Mouse (Mus musculus) 3T3-L1 (cell line): Measurements from ENCODE around the gene Elovl7.
A peak's percentile ranks its signal among the peaks of the same experiment; 100 is the strongest.

Experiments used
- DNase-seq: peaks from one replicate; pipeline ENCODE4 v3.0.0-alpha.2; 2015; ENCODE audit warnings: low read depth, low spot score

Elovl7 gene

DNA sequence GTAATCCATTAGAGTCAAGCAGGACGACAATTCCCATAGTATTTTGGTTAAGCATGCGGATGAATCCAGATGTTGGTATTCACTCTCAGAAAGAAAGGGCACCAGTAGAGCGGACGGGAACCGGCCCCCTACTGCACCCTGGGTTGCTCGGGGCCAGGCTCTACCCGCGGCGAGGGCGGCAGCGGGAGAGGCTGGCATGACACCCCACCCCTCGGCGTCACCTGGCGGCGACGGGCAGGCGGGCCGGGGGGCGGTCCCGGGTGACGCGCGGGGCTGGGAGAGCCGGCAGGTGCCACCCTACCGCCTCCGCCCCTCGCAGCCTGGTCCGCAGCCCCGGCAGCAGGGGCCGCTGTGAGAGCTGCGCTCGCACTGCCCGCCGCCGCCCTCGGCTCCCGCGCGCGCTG lies at the start of gene Elovl7:
Gene Elovl7, plus strand, starts transcription at position 324 of the 404 bp plus-strand sequence.
- DNase-seq = no peak

DNA sequence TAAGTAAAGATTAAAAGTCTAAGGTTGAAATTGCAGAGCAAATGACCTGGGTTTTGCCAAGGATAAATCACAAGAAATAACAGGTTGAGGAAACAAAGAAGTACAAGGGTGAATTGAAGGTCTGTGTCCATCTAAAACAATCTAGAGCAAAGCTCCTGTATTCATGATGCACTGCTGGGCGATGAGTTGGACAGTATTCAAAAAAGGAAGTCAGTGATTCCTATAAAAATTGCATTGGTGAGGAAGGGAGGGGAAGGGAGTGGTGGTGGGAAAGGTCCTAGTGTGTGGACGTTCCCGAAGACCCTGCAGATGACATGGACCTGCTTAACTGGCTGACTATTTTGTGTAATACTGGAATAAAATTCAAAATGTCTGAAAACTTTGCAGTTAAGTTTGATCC lies 49.6 kb upstream of the Elovl7 start:
- DNase-seq = no peak

GRCm38 (mm10) chr13:108170002-108170401 lies 44.2 kb upstream of the Elovl7 start:
- DNase-seq = no peak

- DNase-seq = no peak
These were observed 43.7 kb upstream of the Elovl7 start for GRCm38 (mm10) chr13:108170511-108170910.

GRCm38 (mm10) chr13:108179618-108180017 lies 34.6 kb upstream of the Elovl7 start:
- DNase-seq = no peak

DNA sequence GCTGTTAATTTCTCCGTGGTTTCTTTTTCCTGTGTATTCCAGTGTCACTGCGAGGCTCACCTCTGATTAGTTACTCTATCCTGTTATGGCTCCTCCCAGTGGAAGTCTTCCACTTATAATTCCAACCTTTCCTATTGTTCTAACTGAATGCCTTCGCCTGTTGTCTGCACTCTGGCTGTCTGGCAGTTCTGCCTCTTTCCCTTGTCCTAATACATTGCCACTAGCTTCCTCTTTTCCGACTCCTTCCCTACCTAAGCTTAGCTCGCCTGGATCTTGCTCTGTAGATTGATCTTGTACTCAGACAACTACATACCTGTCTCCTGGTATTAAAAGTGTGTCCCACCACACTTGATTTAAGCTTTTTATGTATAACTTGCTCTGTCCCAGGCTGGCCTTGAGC lies 33.4 kb upstream of the Elovl7 start:
- DNase-seq = no peak

DNA sequence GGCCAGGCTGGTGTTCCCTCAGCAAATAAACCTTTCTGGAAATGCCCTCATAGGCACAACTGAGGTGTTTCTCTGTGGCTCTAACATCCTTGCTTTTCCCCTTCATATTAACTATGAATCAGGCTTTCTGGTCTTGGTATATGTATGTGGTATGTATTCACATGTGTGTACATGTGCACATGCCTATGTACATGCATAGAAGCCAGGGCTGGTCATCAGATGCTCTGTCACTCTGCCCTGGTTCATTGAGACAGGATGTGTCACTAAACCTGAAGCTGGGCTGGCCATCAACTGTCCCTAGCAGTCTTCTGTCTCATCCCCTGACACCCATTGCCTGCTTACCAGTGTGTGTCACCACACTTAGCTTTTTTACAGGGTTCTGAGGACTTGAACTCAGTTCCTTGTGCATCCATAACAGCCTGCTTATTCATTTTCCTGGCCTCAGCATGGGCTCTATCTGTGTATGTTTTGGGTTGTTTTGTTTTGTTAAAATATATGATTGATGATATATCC lies 29.4 kb upstream of the Elovl7 start:
- no peak for DNase-seq

GRCm38 (mm10) chr13:108185530-108185929 lies 28.7 kb upstream of the Elovl7 start:
- DNase-seq = peak; percentile 3

DNA sequence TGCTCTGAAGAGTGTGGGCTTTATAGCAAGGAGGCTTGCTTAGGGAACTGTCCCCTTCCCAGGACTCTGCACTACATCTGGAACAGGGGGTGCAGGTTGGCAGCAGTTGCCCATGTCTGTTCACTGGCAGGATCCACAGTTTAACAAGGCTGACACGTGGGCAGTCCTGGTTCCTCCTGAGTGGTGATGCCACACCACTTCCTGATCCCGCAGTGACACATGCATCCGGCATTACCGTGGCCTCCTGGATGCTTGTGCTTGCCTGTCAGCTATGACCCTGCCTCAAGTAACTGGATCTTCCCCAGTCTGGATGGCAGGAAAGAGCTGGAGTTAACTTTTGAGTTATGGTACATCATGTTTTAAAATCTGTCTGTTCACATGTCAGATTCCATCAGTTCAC lies 26.2 kb upstream of the Elovl7 start:
- DNase-seq = peak; percentile 13

DNA sequence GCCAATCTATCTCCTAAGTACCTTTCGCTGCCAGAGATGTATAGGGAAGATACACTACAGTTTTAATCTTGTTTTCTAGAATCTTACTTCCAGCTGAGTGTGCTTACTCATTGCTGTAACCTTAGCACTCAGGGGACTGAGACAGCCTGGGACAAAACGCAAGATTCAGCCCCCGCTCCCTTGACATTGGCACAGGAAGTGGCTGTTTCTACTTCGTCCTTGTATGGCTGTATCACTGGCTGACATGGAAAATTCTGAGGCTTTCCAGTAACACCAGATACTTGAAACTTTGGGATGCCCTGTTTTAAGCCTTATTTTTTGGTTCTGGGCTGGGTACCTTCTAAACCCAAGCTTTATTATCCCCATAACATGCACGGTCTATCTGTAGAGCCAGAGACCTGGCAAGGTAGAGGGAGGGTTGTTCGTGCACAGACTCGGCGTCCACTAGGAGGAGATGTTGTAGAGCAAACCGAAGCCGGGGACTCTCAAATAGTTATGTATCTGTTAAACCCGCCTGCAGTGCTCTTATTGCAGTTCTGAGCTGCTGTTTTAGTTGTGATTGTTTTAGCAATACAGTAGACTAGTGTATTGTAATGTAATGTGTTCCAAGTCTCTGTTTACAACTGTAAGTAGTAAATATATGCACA lies 23.0 kb upstream of the Elovl7 start:
- DNase-seq = peak; percentile 66

DNA sequence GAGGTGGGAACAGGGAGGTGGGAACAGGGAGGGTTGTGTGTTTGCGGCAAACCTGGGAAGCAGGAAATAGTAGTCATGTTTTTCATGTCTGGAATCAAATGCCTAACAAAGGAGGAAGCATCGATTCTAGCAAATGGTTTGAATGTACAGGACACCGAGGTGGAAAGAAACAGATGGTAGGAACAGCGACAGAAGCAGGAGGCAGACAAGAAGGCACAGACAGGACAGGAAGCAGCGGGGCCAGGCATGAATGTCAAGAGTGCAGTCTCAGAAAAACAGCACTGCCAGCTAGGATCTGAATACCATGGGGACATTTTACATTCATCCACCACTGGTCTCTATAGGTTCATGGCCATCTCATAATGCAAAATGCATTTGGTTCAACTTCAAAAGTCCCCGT lies 18.7 kb upstream of the Elovl7 start:
- no peak for DNase-seq

GRCm38 (mm10) chr13:108204857-108205256 lies 9.3 kb upstream of the Elovl7 start:
- peak; percentile 12 for DNase-seq

DNA sequence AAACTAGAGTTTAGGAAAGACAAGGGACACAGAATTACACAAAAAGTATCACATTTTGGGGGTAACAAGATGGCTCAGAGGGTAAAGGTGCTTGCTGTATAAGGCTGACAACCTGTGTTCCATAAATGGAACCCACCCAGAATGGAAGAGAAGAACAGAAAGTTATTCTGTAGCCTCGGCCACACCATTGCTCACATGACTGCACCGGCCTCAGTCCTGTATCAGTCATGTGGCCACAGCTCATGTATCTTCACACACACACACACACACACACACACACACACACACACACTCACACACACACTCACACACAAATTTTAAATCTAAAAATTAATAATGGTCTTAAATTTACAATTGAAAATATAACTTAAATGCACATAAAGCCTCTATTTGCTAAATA lies 6.8 kb upstream of the Elovl7 start:
- DNase-seq = no peak

DNA sequence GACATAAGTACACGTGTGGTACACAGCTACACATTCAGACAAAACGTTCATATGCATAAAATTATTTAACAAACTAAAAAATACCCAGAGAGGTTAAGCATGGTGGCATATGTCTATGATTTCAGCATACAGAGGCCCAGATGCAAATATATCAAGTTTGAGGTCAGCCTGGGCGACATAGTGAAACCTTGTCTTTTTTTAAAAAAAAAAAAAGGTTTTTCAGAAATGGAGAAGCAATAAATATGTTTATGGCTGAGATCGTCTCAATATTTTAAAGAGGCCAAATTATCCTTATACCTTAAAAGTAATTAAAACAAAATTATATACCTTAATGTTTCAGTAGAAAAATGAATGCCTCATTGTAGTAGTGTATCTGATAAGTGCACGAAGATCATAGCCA lies 6.1 kb upstream of the Elovl7 start:
- DNase-seq = no peak

DNA sequence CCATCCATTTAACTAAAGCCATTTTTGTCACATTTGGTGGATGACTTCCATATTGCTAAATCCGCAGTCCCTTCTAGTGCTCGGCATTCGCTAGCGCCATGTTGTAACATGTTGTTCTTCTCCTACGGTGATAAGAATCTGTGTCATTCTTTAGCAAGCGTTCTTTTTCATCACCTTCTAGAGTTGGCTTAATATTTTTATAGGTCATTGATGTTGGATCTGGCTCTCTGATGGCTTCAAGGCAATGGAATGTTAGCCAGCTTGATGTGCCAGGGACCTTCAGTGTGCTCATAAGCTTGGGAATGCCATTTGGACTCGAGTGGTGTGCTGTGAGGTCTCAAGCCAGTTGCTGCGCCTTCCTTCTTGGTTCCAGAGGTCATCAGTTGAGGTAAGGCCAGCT lies 3.2 kb upstream of the Elovl7 start:
- DNase-seq = no peak

DNA sequence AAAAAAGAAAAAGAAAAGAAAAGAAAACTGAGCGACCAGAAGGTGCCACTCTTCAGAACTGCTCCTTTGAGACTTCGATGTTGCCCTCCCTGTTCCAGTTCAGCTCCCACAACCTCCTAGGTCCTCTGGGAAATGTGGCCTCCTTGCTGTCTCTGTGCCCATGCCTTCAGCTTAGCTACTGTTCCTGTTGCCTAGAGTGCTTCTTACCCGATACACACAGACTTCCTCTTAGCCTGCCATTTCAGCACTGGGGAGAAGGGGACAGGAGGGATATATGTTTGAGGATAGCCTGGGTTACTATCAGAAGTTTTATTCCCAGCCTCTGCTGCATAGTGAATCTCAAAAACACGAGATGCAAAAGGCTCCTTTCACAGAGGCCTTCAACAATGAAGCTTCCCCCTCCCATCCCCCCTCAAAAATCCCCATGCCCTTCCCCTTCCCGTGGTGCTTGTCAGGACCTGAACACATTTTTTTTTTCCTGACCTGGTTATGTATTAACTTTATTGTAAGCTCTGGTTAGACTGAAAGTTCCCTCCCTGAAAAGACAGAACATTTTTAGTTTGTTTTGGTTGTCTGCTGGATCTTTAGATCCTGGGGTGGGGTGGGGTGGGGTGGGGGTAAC lies 1.7 kb upstream of the Elovl7 start:
- DNase-seq = no peak

DNA sequence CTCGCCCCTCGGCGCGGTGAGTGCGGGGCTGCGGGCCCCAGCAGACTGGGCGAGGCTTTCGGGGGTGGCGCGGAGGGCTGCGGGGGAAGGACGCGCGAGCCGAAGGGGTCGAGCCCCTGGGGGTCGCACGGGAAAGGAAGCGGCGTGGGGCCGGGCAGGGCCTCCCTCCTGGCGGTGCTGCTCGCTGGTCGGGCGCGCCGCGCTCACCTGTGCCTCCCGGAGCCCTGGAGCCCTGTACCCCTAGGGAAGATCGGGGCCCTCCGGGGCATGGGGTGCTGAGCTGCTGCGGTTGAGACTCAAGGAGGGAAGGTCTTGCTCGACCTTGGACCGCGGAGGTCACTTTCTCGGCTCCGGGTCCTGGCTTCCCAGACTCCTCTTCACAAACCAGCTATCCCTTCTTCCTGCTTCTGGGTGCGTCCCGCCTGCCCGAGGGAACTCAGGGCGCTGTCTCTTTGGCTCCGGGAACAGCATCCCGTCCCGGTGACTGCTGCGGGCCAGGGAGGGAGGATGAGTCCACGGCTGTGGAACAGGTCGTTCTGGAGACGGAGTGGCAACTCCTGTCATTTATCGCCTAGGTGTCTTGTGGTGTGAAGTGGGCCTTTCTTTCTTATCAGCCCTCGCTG lies 392 bp downstream of the Elovl7 start:
- no peak for DNase-seq

GRCm38 (mm10) chr13:108215231-108215780 lies 1.1 kb downstream of the Elovl7 start:
- no peak for DNase-seq

DNA sequence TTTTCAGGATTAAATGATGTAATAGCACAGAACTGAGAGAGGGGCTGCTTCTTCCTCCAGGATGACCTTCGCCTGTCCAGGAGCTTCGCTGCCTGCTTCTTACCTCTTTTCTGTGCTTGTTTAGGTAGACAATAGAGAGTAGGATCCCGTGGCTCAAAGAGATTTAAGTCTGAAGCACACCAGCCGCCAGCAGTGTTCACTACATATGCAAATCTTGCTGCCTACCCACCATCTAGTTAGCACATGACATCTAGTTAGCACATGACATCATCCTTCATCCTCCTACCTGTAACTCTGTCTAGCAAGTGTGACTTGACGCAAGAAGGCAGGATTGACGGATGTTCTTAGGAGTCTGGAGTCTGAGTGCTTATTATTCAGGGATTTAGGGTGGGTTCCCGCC lies 5.6 kb downstream of the Elovl7 start:
- DNase-seq = no peak

DNA sequence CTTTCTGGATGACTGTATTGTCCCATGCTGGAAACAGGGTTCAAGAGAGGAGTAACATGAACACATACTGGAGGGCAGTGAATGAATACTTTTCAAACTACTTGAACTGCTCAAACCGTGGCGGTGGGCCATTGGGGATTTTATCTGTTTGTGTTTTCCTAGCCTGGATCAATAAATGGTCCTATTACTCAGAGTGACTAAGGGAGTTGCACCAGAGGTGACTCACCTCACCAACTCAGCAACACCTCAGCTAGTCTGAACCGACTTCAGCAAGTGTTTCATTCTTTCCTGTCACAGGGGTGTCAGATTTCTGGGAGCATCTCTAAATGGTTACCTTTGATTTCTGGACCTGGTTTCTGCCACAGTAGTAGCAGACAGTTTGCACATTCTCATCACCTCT lies 15.0 kb downstream of the Elovl7 start:
- peak; percentile 52 for DNase-seq

DNA sequence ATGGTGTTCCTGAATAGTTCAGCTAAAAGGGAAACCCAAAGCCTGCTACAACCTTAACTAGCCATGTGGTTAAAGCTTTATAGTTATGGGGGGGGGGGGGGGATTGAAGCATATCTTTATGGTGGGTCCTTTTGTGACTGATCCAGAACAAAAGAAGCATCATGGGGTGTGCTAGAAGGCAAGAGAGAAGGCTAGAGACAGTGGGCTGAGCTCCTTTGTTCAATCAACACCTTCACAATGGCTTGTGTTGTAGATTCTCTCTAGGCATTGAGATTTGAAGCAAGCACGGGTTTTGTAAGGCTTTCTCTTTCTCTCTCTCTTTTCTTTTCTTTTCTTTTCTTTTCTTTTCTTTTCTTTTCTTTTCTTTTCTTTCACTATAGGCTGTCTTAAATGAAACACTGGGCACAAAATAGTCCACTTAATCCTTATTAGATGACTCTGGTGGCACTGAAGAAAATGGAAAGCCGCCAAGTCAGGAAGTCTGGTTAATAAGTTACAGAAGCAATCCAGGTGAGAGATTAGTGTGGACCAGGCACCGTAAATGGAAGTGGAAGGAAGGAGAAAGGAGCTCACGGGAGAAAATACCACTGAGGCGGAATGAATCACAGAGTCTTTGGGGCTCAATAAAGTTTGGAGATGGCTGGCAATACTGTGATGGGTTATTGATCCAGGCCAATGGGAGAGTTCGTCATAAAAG lies 15.6 kb downstream of the Elovl7 start:
- DNase-seq = no peak

GRCm38 (mm10) chr13:108240012-108240411 lies 25.8 kb downstream of the Elovl7 start:
- DNase-seq = no peak
